Mouse (Mus musculus) C2C12 (cell line): Measurements from ENCODE around the gene Scgb2b7. TPM values are rescaled to one million over a fixed set of nuclear protein-coding genes. Genes with fewer than 3 reads are reported as not detected.
"Not testable (repeated sequence)": the region's sequence is repeated elsewhere in the genome, so short reads cannot be mapped to it uniquely, and the experiment has no call there.

Experiments used
- H3K27me3 ChIP-seq: one replicate; pipeline ENCODE4 v1.6.1; 2011; ENCODE audit not compliant: control insufficient read depth, insufficient read depth, insufficient read length
- H3K36me3 ChIP-seq: one replicate; pipeline ENCODE4 v1.6.1; 2011; ENCODE audit not compliant: control insufficient read depth, insufficient read depth
- H3K4me3 ChIP-seq: one replicate; pipeline ENCODE4 v1.5.1; 2011; ENCODE audit warnings: mild to moderate bottlenecking, control low read depth; ENCODE audit not compliant: poor library complexity, insufficient read depth, severe bottlenecking
- H3K79me2 ChIP-seq: one replicate; pipeline ENCODE4 v1.6.1; 2011; ENCODE audit not compliant: control insufficient read depth, insufficient read depth
- H3K79me3 ChIP-seq: one replicate; pipeline ENCODE4 v1.6.1; 2011; ENCODE audit warnings: low read depth, control low read depth
- H3ac ChIP-seq: one replicate; pipeline ENCODE3; 2011; ENCODE audit warnings: low read depth; ENCODE audit not compliant: control insufficient read depth, insufficient read length
- long read RNA-seq, 2 experiments: library from polyadenylated mRNA; unstranded; transcript quantifications; one replicate each; pipeline ENCODE4 v2.0.0; 2019 to 2020
- polyA plus RNA-seq: library from polyadenylated mRNA; unstranded; fragments of >200 nt; fragmentation: generic; extraction: Trizol; gene quantifications from one replicate; pipeline ENCODE4 v1.2.1, GENCODE M21; 2012; ENCODE audit warnings: missing spikeins

The Scgb2b7 gene
- not detected for polyA plus RNA-seq
- long read RNA-seq, experiment 1 = 0 reads
- long read RNA-seq, experiment 2 = 0 reads

GRCm38 (mm10) chr7:31705657-31706056 is at the start of gene Scgb2b7:
TSS of gene Scgb2b7 (minus strand) at chr7:31705757.
- not testable (repeated sequence) for H3K36me3 ChIP-seq, H3K79me2 ChIP-seq, H3K79me3 ChIP-seq, H3ac ChIP-seq, H3K27me3 ChIP-seq, H3K4me3 ChIP-seq

- not testable (repeated sequence) for H3K27me3 ChIP-seq, H3K36me3 ChIP-seq, H3K79me3 ChIP-seq, H3K79me2 ChIP-seq, H3ac ChIP-seq, H3K4me3 ChIP-seq
These were observed 6.8 kb upstream of the Scgb2b7 start, which contains the start of gene Scgb1b7 for GRCm38 (mm10) chr7:31712365-31712764. TSS of gene Scgb1b7 (plus strand) at chr7:31712665.

Other genes with a start within 250 kb of the Scgb2b7 start
- not detected for gene Scgb1b7, start 6.9 kb upstream of the Scgb2b7 start, polyA plus RNA-seq